Mouse (Mus musculus) mature B cell (primary cell): ENCODE measurements around the gene Pxdn.

Source experiments
- in situ Hi-C: fragments of 300-500 bp; cut with MboI; formaldehyde crosslinking; loops from 2 replicates; pipeline ENCODE4 v1.14.3; 2019

Gene Pxdn

GRCm38 (mm10) chr12:29937308-29937707 is at the start of gene Pxdn:
TSS of gene Pxdn (plus strand) at chr12:29937608.
- in situ Hi-C loops, result no loop called here

- in situ Hi-C loops, result no loop called here
These were observed 42.7 kb upstream of the Pxdn start for GRCm38 (mm10) chr12:29894669-29895068.

GRCm38 (mm10) chr12:29897533-29898085 is 39.8 kb upstream of the Pxdn start:
- in situ Hi-C loops, result no loop called here

- in situ Hi-C loops, result no loop called here
These were observed 33.1 kb upstream of the Pxdn start for GRCm38 (mm10) chr12:29904101-29904874.

- in situ Hi-C loops, result no loop called here
These were observed 30.4 kb upstream of the Pxdn start for GRCm38 (mm10) chr12:29907056-29907455.

- in situ Hi-C loops, result no loop called here
These were observed 21.3 kb upstream of the Pxdn start for GRCm38 (mm10) chr12:29916139-29916538.

- in situ Hi-C loops, result no loop called here
These were observed 20.6 kb upstream of the Pxdn start for GRCm38 (mm10) chr12:29916807-29917206.

GRCm38 (mm10) chr12:29920298-29920697 is 17.1 kb upstream of the Pxdn start:
- in situ Hi-C loops, result no loop called here

- in situ Hi-C loops, result no loop called here
These were observed 15.9 kb upstream of the Pxdn start for GRCm38 (mm10) chr12:29921481-29921880.

GRCm38 (mm10) chr12:29926896-29927295 is 10.5 kb upstream of the Pxdn start:
- in situ Hi-C loops, result no loop called here

GRCm38 (mm10) chr12:29930591-29930990 is 6.8 kb upstream of the Pxdn start:
- in situ Hi-C loops, result no loop called here

- in situ Hi-C loops, result no loop called here
These were observed 4.5 kb upstream of the Pxdn start for GRCm38 (mm10) chr12:29932951-29933350.

GRCm38 (mm10) chr12:29933501-29933900 is 3.9 kb upstream of the Pxdn start:
- in situ Hi-C loops, result no loop called here

GRCm38 (mm10) chr12:29934120-29934581 is 3.3 kb upstream of the Pxdn start:
- in situ Hi-C loops, result no loop called here

GRCm38 (mm10) chr12:29937851-29938375 is 505 bp downstream of the Pxdn start:
- in situ Hi-C loops, result no loop called here

- in situ Hi-C loops, result no loop called here
These were observed 1.1 kb downstream of the Pxdn start for GRCm38 (mm10) chr12:29938376-29939041.

GRCm38 (mm10) chr12:29939261-29939671 is 1.9 kb downstream of the Pxdn start:
- in situ Hi-C loops, result no loop called here

GRCm38 (mm10) chr12:29942435-29942834 is 5.0 kb downstream of the Pxdn start:
- in situ Hi-C loops, result no loop called here

- in situ Hi-C loops, result no loop called here
These were observed 7.2 kb downstream of the Pxdn start for GRCm38 (mm10) chr12:29944650-29945049.

GRCm38 (mm10) chr12:29945182-29945743 is 7.9 kb downstream of the Pxdn start:
- in situ Hi-C loops, result no loop called here

GRCm38 (mm10) chr12:29951043-29951442 is 13.6 kb downstream of the Pxdn start:
- in situ Hi-C loops, result no loop called here

GRCm38 (mm10) chr12:29951485-29951884 is 14.1 kb downstream of the Pxdn start:
- in situ Hi-C loops, result no loop called here
